Mouse (Mus musculus): ENCODE data around the gene Pltp.
"Not testable (repeated sequence)": the region's sequence is repeated elsewhere in the genome, so short reads cannot be mapped to it uniquely, and the experiment has no call there.

The Pltp gene

DNA sequence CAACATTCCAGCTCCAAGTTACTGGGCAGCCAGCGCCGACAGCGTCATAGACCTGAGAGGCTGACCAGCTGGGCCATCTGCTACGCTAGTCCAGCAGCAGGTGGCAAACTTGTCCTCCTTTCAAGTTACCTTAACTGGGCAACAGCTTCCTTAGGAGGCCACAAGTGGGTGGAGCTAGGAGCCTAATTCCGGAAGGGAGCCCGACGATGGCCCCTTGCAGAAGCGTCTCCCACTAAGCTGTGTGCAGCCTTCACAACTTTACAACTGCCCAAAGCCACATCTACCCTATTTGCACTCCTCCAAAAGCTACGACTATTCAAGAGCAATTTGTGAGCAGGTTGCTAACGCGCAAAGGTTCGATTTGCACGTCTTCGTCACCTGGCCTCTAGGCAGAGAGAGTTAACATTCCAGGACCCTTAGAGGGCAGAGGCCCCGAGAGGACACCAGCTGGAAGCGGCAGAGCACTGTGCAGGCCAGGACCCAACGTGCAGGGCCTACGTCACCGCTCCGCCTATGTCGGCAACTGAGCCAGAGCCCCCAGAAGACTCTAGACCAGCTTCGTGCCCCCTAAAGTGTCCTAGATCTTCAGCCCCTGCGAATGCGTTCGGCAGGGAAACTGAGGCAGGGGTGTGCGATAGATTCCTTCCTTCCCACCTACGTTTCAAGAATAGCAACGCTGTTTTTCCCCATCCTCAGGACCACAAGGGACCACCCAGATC lies 21.2 kb upstream of the Pltp start:
- DNase-seq (ENCODE audit: low spot score), result peak; percentile 60

DNA sequence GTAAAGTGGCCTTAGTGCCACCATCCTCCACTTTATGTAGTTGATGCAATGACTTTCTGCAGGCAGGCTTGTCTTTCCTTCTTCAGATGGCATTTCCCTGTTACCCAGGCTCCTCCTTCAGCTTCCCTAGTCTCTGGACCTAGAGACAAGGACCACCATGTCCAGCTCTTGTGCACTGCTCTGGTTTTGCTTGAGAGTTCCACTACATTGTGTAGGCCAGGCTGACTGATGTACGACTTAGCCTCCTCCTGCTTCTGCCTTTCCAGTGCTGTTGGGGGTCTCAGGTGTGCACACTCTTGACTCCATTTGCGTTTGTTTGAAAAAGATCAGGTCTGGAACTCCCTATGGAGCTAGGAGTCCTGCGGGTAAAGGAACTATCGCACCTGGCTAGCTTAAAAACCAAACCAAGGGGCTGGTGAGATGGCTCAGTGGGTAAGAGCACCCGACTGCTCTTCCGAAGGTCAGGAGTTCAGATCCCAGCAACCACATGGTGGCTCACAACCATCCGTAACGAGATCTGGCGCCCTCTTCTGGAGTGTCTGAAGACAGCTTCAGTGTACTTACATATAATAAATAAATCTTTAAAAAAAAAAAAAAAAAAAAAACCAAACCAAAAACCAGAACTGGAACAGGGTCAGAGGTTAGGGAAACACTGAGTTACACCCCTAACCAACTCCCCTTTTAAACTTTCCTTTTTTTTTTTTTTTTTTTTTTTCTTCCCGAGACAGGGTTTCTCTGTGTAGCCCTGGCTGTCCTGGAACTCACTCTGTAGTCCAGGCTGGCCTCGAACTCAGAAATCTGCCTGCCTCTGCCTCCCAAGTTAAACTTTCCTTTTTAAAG lies 20.1 kb upstream of the Pltp start:
- not testable (repeated sequence) for DNase-seq (ENCODE audit: low spot score)

DNA sequence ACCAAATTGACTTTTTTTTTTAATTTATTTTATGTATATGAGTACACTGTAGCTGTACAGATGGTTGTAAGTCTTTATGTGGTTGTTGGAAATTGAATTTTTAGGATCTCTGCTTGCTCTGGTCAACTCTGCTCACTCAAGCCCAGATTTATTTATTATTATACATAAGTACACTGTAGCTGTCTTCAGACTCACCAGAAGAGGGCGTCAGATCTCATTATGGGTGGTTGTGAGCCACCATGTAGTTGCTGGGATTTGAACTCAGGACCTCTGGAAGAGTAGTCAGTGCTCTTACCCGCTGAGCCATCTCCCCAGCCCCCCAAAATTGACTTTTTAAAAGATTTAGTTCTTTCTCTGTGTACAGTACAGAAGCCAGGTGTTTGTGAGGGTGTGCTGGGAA lies 18.1 kb upstream of the Pltp start:
- not testable (repeated sequence) for DNase-seq (ENCODE audit: low spot score)

DNA sequence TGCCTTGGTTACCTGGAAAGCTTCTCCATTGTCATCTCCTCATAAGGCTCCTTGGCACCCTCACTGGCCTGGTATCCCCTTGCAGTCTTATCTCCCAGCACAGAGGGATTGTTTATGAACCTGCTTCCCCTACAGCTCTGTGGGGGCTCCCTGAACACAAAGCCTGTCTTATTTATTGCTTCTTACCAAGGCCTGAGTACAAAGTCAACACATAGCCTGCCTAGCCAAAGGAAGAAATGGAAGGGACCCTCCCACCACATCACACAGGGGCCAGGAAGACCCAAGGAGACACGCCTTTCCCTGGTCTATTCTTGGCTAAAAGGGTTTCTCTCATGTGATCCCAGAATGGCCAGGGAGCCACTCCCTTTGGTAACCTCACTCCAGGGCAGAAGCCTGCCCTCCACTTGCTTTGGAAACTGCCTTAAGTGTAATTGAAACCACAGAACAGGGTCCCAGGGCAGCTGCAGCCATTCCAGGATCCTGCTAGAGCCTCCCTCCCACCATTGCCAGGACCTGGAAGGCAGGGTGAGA lies 16.8 kb upstream of the Pltp start:
- DNase-seq (ENCODE audit: low spot score), result no peak

DNA sequence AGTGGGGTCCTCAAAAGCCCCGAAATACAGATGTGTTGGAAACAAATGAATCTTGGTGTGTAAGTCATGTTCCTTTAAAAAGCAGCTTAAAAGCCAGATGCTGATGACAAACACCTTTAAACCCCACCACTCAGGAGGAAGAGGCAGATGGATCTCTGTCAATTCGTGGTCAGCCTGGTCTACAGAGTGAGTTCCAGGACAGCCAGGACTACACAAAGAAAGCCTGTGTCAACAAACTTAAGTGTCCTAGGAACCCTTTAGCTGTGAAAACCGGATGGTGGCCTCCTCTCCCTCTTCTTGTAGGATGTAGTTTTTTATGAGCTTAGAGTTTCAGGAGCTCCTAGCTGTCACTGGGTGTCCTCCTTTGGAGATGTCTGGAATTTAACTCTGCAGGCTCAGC lies 16.1 kb upstream of the Pltp start:
- DNase-seq (ENCODE audit: low spot score), result no peak

DNA sequence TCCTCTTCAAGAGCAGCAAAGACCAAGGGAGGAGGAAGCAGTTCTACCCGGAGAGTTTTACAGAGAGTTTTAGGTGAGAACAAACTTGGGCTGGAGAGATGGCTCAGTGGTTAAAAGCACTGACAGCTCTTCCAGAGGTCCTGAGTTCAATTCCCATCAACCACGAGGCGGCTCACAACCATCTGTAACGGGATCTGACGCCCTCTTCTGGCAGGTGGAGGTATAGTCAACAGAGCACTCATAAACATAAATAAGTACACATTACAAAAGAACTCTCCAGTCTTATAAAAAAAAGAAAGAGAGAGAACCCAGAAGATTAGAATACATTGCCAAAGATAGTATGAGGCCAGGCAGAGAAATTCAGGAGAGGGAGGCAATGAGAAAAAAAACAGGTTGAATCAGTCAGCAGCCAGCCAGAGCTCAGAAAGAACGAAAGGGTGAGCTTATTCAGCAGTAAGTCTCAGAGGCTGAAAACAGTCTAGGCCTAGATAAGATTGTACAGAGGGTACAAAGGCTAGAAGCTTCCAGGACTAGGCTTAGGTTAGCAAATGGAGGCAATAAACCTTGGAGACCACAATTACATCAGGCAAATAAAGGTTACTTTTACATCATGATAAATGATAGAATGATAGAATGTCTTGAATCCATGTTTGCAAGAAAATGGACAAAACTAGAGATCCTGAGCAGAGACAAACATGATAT lies 14.2 kb upstream of the Pltp start:
- no peak for DNase-seq (ENCODE audit: low spot score)

DNA sequence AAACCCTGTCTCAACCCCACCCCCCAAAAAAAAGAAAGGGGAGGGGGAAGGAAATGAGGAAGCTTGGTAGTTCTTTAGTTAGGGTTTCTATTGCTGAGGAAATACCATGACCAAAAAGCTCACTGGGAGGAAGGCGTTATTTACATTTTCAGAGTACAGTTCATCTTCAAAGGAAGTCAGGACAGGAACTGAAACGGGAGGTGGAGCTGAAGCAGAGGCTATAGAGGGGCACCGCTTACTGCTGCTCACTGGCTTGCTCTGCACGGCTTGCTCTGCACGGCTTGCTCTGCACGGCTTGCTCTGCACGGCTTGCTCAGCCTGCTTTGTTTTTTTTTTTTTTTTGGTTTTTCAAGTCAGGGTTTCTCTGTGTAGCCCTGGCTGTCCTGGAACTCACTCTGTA lies 11.0 kb upstream of the Pltp start:
- DNase-seq (ENCODE audit: low spot score), result no peak

DNA sequence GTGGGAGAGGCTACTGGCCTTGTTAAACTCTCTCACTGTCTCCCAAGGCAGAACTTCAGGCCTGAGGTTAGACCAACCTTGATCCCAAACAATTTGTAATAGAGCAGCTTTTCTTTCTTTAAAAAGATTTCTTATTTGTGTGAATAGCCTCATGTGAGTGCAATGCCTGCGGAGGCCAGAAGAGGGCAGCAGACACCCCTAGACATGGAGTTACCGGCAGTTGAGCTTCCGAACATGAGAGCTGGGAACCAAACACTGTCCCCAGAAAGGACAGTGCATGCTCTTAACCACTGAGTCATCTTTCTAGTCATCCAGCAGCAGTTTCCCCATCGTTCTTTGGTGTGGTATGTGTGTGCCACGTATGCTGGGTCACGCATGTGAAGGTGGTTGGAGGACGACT lies 10.1 kb upstream of the Pltp start:
- no peak for DNase-seq (ENCODE audit: low spot score)

DNA sequence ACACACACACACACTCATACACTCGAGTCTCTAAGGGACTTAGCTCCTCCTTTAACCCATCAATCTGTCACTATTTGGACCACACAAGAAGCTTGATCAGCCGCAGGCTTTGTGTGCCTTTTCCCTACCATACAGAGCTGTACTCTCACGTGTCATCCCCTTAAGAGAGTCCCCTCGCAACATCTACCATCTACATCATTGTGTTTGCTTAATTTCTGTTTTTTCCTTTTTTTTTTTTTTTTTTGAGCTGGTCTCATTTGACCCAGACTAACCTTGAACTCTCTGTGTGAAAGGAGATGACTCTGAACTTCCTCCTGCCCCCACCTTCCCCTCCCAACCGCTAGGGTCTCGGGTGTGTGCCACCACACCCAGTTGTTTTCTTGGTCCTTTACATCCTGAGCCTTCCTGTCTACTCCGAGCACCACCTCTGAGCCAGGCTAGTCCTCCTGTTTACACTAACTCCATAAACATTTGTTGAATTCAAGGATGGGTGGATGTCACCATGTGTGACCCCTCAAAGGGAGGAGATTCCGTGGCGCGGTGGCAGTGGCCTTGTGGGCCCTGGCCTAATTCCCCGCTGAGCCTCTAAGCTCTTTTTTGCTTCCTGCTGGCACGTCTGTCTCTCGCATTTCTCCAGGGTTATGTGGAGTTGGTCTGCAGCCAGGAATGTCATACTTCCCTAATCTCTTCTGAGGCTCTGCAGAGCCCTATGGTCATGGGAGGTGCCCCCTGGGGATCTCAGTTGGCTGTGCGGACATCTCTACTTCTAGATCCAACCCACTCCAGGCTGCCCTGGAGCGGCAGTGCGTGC lies 9.4 kb upstream of the Pltp start:
- DNase-seq (ENCODE audit: low spot score), result no peak

DNA sequence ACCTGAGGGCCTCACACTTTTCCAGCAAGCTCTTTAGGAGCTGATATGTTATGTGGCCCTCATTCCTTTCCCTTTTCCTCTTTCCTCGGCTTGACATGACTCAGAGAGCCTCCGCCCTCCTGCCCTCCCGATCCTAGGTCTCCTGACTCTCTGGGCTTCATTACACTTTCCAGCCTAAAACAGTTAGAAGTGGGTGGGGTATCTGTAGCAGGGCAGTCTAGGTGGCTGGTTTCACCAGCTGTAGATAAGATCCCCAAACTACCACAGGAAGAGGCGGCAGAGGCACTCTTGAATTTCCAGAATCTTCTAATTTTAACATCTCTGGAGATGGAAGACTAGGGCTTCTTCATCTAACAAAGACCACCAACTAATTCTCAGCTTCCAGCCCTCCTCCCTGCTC lies 7.1 kb upstream of the Pltp start:
- no peak for DNase-seq (ENCODE audit: low spot score)

DNA sequence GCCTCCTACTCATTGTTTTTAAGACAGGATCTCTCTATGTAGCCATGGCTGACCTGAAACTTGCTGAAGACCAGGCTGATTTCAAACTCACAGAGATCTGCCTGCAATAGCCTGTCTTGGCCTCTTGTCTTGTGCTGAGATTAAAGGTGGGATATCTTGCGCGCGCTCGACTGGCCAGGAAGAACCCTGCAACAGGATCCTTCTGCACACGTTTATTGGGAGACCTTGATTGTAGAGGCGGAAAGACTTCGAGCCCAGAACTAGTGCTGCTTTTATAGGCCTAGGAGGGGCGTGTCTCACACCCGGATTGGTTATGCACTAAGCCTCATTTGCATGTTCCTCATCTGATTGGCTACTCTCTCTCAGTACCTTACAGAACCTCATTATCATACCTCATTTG lies 5.9 kb upstream of the Pltp start:
- DNase-seq (ENCODE audit: low spot score), result not testable (repeated sequence)

DNA sequence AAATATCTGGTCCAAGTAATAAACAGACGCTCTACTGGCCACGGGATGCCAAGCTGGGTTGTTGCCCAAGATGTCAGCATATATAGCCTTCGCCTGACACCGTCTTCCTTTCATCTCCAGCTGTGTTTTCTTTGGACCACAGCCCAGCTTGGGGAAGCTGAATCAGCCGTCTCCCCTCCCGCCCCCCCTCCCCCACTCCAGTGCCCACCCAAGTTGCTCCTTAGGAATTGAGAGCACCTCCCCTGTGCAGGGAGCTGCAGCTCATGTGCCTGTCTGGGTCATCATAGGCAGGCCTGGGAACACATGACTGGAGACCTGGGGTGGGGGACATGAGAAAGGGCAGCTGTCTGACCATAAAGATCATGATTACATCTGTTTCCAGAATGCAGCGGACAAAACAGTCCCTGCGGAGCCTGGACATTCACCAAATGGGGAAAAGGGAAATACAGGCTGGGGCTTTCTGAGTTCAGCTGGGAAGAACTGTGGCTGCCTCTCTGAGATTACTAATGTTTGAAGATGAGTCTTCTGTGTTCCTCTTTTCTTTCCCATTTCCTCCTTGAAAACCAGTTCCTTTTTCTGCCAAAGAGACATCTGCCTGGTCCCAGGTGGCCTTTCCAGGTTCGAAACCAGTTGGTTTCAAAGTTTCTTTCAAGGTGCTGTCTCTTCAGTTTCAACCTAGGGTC lies 4.8 kb upstream of the Pltp start:
- DNase-seq (ENCODE audit: low spot score), result no peak

DNA sequence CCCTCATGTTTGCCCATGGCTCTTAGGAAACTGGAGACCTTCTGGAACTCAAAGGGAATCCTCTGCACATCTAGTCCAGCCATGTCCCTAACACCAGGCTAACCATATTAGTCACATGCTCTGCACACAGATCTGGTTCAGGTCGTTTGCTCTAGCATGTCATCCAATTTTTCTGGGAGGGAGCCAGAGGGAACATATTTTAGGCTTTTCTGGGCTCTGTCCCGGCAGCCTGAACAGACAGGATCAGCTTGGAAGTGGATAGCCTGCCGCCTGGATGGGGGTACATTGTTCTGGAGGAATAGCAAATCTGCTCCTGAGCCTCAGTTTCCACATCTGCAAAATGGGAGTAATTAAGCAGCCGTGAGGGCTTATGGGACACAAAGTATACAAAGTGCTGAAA lies 3.6 kb upstream of the Pltp start:
- no peak for DNase-seq (ENCODE audit: low spot score)

DNA sequence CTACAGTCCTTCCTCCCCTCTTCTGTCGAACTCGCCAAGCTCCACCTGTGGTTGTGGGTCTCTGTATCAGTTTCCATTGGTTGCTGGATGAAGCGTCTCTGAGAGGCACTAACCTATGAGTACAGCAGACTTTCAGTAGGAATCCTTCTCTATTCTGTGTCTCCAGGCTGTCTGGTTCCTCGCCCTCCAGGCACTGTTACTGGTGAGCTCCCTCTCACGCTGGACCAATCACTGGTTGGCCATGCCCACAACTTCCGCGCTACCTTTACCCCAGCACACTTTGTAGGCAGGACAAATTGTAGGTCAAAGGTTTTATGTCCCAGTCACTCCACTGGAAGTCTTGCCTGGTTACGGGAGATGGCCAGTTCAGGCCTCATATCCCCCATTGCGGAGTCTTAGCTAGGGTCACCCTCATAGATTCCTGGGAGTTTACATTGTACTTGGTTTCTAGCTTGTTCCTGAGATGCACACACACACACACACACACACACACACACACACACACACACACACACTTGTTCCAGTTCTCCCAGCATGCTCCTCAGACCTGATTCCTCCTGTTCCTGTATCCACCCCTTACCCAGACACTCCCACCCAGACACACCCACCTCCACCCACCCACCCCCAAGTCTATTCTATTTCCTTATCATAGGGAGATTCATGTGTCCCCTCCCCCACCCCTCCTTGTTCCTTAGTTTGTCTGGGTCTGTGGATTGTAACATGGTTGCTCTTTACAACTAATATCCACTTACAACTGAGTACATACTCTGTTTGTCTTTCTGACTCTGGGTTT lies 2.3 kb upstream of the Pltp start:
- DNase-seq (ENCODE audit: low spot score), result no peak

DNA sequence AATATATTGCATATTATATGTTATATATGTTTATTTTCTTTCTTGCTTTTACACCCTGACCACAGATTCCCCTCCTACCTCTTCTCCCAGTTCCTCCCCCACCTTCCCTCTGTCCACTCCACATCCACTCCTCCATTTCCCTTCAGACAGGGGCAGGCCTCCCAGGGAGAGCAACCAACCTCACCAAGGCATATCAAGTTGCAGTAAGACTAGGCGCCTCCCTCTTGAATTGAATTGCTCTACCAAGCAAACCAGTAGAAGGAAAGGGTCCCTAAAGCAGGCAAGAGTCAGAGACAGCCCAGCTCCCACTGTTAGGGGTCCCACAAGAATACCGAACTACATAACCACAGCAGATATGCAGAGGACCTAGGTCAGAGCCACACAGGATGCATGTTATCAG lies 1.6 kb upstream of the Pltp start:
- no peak for DNase-seq (ENCODE audit: low spot score)

DNA sequence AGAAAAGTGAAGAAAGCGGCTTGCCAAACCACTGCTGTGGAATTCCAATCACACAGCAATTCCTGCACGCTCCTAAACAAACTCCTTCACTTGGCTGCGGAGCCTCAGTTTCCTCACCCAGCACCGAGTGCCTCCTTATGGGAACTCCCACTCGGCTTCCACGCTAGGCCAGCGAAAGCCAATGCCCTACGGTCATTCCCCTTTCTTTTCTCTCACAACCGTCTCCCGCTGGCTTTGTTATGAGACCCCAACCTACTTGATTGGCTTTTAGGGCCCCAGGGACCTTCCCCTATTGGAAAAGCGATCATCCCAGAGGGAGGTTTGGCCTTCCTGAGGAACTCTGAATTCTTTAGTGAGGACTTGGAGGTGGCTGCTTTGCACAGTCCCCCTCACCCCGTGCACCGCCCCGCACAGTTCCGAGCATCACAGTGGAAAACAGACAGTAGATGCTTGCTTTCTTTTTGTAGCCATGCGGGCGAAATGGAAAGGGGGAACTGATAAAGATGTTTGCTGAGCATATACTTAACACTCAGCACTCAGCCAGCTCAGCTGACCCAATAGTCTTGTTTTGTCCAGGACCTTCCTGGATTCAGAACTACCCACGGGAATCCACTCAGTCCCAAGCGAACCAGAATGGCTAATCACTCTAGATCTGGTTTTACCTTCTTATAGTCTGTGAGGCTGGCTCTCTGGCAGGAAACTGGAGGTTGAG lies 487 bp upstream of the Pltp start:
- DNase-seq (ENCODE audit: low spot score), result no peak

DNA sequence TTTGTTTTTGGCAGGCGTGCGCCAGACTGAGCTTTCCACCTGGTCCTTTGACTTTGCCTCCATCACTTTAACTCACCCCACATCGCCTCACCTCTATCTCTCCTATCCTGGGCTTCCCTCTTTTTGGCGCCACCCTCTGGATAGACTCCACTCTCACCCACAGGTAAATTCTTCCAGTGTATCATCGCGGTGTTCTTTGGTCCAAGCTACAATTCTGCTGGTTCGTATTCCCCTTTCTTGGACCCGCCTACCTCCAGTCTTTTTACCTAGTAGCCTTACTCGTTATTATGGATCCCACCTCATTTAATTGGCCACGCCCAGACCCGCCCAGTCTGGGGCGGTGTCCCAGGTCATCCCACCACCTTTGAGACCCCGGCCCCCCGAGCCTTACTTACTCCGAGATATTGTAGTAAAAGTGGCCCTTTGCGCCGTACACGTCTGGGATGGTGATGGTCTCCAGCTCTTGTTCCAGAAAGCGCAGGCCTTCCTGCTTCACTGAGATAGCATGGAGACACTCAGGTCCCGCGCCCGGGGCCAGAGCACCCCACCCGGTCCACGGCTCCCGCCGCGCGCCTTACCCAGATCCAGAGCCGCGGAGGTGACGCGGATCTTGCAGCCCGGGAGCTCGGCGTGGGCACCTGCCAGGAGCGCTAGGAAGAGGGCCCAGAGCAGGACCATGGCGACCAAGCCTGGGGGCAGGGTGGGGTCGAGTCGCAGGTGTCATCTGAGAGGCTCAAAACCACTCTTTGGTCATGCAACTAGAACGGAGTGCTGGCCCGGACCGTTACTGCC lies 1.0 kb downstream of the Pltp start:
- no peak for DNase-seq (ENCODE audit: low spot score)

DNA sequence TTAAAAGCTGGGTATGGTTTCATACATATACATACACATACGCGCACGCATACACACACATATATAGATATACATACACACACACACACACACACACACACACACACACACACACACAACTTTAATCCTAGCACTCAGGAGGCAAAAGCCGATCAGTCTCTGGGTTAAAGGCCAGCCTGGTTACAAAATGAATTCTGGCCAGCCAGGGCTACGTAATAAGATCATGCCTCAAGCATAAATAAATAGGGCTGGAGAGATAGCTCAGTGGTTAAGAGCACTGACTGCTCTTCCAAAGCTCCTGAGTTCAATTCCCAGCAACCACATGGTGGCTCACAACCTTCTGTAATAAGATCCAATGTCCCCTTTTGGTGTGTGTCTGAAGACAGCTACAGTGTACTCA lies 1.9 kb downstream of the Pltp start:
- not testable (repeated sequence) for DNase-seq (ENCODE audit: low spot score)

DNA sequence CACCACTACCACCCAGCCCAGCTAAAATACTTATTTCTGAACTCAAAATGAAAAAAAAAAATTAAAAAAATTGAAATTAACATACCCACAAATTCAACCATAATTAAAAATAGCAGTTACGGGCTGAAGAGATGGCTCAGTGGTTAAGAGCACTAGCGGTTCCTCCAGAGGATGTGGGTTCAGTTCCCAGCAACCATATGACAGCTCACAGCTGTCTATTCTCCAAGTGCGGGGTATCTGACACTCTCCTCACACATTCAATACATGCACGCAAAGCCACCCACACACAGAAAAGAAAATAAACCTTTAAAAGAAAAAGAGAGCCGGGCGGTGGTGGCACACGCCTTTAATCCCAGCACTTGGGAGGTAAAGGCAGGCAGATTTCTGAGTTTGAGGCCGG lies 7.5 kb downstream of the Pltp start:
- DNase-seq (ENCODE audit: low spot score), result no peak

Data from ovary, postnatal 36 days (tissue).